Mouse (Mus musculus): ENCODE data around the gene Dap3.

GRCm38 (mm10) chr3:88944109-88944508 lies 6.9 kb downstream of the Dap3 start:
- TF ChIP-seq ZNF384 (IDR thresholded peaks at IDR 0.05; ENCODE audit: low read depth, low read length): no peak
- TF ChIP-seq ZC3H11A (IDR thresholded peaks at IDR 0.05; ENCODE audit: borderline replicate concordance, low read depth, low read length): no peak
- TF ChIP-seq MAFK (IDR thresholded peaks at IDR 0.05; ENCODE audit: insufficient read depth, low read depth, low read length): no peak
- no peak for TF ChIP-seq HCFC1 (IDR thresholded peaks at IDR 0.05; ENCODE audit: borderline replicate concordance, insufficient read depth, low read length)
- TF ChIP-seq CHD2 (IDR thresholded peaks at IDR 0.05; ENCODE audit: low read depth, low read length): no peak
